Mouse (Mus musculus) T-helper 2 cell (primary cell): ENCODE results near the gene Rpap3.

Source experiments
- in situ Hi-C: fragments of 300-600 bp; cut with MboI, MseI; formaldehyde crosslinking; loops from one replicate; pipeline ENCODE4 v1.15.1; 2025; ENCODE audit warnings: high pct_unique_total_duplicates

The Rpap3 gene

DNA sequence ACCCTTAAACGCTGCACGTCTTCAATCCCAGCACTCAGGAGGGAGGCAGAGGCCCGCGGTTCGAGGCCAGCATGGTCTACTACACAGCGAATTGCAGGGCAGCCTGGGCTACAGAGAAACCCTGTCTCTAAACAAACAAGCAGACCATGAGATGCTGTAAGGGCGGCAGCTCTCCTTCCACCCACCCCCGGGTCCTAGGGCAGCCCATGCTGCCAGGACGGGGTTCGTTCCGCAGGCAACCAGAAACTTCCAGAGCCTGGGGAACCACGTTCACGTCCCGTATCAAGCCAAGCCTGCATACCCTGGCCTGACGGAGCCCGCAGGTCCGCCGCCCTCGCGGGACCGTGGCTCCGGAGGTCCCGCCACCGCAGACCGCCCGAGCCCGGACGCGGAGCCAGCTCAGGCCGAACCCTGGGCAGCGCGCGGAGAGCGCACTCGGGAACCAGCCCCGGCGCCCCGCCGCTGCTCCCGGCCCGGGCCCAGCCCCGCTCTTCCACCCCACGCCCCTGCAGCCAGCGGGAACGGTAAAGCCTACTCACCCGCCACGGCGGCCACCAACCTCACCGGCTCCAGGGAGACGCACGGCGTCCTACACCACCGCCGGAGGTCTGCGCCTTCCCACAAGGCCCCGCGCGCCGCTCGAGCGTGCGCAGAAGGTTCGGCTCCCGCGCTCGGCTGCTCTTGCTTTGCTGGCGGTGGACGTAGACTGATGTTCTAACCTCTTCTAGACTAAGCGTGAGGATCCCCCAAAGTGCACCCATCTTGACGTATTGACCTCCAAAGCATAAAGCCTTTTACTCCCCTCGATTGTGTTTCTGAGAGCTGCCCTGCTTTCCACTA lies at the start of gene Rpap3:
Gene Rpap3 (minus strand): TSS at position 615 of the 840 bp plus-strand sequence.
- in situ Hi-C loops, result no loop called here

DNA sequence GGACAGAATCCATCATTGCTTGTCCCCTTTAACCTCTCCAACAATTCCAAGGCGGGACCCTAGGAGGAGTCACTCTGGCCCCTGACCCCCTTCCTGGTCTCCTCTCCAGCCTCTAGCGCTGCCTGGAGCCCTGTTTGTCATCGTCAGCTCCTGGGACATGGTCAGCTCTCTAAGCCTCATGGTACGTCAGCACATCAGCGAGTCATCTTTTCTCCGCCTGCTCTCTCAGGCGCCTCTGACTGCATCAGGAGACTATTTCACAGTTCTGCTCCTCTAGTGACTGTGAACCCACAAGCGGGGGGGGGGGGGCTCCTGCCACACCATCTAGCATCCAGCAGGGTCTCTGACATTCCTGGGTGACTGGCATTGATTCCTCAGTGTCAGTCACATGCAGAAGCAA lies 49.7 kb upstream of the Rpap3 start:
- in situ Hi-C loops, result no loop called here

DNA sequence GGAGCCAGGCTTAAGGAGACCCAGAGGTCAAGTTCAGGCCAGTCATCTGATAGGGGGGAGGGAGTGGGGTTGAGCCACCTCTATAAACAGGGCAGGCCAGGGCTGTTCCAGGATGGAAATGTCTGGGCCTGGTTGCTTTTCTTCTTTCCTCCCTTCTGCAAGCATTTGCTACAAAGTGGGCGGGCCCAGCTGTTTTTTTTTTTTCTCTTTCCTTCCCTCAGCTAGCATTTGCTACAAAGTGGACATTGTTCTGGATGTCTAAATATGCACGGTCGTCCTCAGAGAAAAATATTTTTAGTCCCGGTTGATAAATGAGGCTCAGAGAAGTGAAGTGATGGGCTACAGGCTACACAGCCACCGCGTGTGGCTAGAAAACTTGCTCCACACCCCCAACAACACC lies 48.9 kb upstream of the Rpap3 start:
- in situ Hi-C loops, result no loop called here

DNA sequence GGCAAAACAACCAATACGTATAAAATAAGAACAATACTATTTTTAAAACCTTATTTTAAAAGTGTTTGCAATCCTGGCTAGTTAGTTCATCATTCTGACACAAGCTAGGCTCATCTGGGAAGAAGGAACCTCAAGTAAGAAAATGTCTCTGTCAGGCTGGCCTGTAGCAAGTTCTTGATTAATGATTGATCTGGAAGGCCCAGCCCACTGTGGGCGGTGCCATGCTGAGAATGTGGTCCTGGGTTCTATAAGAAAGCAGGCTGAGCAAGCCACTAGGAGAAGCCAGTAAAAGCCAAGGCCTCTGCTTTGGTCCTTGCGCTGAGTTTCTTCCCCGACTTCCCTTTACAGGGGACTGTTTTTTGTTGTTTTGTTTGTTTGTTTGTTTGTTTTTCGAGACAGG lies 46.9 kb upstream of the Rpap3 start:
- in situ Hi-C loops, result no loop called here

- in situ Hi-C loops, result no loop called here
Measured at GRCm38 (mm10) chr15:97751676-97752075, 46.1 kb upstream of the Rpap3 start.

DNA sequence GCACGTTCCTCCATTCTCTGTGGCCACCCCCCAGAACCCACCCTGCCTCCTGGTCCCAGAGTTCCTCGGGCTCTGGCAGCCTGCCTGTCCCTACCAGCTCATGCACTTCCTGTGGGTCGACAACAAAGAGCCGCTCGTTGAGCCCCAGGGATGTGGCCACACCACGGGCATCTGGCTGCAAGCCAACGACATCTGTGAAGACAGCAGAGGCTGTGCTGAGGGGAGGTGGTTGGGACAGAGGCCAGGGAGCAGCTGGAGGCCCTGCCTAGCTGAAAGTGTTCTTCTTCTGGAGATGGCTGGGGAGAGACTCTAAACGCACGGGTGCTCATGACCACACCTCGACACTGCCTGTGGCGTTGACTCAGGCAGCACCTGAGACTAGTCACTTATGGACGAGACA lies 45.1 kb upstream of the Rpap3 start:
- in situ Hi-C loops, result no loop called here

DNA sequence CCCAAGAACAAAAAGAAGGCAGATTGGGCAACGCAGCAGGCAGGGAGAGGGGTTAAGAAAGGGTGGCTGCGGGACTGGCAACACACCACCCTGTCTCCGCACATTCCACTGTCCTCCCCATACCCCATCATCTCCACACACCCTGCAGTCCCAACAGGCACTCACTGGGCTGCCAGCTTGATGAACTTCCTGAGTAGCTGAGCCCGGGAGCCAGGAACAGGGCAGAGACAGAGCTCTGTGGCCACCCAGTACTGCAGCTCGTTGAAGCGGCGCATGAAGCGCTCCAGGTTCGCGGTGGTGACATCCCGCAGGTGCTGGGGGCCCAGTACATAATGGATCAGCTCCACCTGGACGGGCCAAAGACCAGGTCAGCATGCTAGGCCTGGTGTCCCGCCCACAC lies 44.2 kb upstream of the Rpap3 start:
- in situ Hi-C loops, result no loop called here

DNA sequence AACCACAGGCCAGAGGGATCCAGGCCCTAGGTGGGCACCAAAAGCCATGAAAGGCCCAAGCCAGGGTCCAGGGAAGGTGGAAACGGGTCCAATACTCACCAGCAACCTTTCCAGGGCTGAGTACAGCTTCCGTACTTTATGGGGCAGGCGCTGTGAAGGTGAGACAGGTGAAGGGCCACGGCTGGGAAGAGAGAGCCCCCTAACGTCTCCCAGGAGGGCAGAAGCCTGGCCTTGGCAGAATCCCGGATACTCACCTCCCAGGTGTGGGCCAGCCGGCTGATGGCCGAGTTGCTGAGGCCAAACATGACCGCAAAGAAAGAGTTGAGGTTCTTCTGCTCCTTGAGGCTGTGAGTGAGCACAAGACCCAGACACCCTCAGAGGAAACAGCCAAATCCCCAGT lies 43.8 kb upstream of the Rpap3 start:
- in situ Hi-C loops, result no loop called here

DNA sequence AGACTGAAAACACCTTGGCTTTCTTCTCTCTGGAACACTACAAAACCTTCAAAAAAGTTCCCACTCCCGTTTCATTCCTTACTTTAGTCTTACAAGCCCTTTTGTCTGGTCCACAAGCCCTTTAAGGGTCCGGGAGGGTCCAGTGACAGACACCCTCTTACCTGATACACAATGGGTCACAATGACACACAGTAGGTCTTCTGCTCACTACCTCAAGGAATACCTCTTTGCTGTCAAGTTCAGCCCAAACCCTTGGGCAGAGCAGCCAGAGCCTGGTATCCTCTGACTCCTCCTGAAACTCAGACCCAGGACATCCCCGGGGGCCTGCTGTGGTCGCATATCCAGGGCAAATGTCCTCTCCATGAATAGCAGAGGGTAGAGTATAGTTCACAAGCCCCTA lies 43.3 kb upstream of the Rpap3 start:
- in situ Hi-C loops, result no loop called here

GRCm38 (mm10) chr15:97748309-97748708 lies 42.7 kb upstream of the Rpap3 start:
- in situ Hi-C loops, result no loop called here

- in situ Hi-C loops, result no loop called here
Measured at GRCm38 (mm10) chr15:97747486-97747885, 41.9 kb upstream of the Rpap3 start.

GRCm38 (mm10) chr15:97746748-97747147 lies 41.1 kb upstream of the Rpap3 start:
- in situ Hi-C loops, result no loop called here

GRCm38 (mm10) chr15:97746278-97746677 lies 40.7 kb upstream of the Rpap3 start:
- in situ Hi-C loops, result no loop called here

DNA sequence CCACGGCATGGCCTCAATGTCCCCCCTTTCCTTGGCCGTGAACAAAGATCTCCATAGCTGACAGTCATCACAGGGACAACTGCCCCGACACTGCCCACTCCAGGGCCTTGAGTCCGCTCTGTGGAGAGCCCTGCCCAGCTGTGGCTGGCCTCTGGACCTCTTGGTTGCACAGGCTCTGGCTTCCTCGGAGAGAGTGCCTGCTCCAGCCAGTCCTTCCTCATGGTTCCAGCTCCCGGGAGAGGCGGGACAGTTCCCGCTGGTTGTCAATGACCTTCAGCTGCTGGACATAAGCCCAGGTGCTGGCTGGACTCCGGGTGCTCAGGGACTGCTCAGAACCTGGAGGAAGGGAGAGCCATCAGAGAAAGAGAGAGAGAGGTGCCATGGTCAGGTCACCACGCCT lies 39.7 kb upstream of the Rpap3 start:
- in situ Hi-C loops, result no loop called here

- in situ Hi-C loops, result no loop called here
Measured at GRCm38 (mm10) chr15:97744930-97745329, 39.3 kb upstream of the Rpap3 start.

- in situ Hi-C loops, result no loop called here
Measured at GRCm38 (mm10) chr15:97743961-97744525, 38.4 kb upstream of the Rpap3 start.

GRCm38 (mm10) chr15:97743210-97743609 lies 37.6 kb upstream of the Rpap3 start:
- in situ Hi-C loops, result no loop called here

GRCm38 (mm10) chr15:97742600-97742999 lies 37.0 kb upstream of the Rpap3 start:
- in situ Hi-C loops, result no loop called here

DNA sequence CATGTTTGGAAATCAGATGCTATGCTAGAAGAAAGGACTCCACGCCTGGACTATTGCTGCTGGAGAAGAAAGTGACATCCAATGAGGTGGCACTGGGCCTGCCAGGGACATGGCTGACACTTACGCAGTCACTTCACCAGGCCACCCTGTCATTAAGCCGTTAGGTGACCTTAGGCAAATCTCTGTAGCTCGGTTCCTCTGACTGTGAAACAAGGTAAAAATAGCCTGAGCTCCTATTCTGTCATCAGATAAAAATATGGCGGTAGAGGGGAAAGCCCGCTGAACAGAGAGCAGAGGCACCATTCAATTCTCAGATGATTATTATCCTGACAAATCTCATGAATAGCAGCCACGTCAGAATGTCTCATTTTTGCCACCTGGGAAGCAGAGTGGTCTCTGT lies 36.4 kb upstream of the Rpap3 start:
- in situ Hi-C loops, result no loop called here

DNA sequence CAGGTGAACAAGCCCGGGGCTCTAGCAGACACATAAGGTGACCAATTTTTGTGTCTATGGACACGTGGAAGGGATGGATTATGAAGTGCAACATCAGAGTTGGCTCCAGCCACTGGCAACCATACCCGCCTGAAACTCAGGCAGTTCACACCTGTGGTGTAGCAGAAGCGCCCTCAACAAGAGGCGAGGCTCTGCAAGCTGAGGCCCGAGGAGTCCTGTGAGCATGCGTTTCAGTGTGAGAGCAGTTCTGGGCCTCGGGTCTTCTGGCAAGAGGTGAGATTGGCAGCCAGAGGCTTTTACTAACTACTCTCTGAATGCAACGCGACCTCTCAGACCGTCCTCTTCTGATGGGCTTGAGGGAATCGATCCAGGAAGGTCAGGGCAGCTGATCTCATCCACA lies 36.0 kb upstream of the Rpap3 start:
- in situ Hi-C loops, result no loop called here

- in situ Hi-C loops, result no loop called here
Measured at GRCm38 (mm10) chr15:97740283-97740732, 34.7 kb upstream of the Rpap3 start.

DNA sequence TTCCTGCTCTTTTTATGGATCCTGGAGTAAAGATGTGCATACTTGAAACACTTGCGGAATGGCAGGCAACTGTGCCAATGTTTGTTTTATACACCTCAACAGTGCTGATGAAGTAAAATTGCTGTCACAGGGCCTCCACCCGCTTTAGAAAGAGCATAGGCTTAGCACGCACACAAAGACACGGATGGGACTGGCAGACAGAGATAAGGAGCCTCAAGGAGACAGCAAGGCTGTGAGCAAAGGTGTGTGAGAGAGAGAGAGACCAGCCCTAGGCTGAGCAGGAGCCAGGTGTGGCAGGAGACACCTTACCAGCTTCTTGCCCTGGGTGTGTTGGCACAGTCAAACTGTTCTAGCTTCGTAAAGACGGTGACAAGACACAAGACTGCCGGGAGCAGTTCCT lies 33.3 kb upstream of the Rpap3 start:
- in situ Hi-C loops, result no loop called here

DNA sequence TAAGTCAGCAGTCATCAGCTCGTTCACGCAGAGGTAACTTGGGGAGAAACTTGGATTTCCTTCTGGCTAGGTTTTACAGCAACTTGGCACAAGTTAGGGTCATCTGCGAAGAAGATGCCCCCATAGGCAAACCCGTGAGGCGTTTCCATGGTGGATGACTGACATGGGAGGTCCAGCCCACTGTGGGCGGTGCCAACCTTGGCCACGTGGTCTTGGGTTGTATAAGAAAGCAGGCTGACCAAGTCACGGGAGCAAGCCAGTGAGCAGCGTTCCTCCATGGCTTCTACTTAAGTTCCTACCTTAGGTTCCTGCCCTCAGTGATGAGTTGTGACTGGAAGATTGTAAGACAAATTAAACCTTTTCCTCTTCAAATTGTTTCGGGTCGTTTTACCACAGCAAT lies 26.4 kb upstream of the Rpap3 start:
- in situ Hi-C loops, result no loop called here
